Mouse (Mus musculus): ENCODE results near the gene B430306N03Rik. TPM values are rescaled to one million over a fixed set of nuclear protein-coding genes. Genes with fewer than 3 reads are reported as not detected.

Gene B430306N03Rik
- polyA plus RNA-seq, 1 experiment from 2014 or later: 0.22 TPM

DNA sequence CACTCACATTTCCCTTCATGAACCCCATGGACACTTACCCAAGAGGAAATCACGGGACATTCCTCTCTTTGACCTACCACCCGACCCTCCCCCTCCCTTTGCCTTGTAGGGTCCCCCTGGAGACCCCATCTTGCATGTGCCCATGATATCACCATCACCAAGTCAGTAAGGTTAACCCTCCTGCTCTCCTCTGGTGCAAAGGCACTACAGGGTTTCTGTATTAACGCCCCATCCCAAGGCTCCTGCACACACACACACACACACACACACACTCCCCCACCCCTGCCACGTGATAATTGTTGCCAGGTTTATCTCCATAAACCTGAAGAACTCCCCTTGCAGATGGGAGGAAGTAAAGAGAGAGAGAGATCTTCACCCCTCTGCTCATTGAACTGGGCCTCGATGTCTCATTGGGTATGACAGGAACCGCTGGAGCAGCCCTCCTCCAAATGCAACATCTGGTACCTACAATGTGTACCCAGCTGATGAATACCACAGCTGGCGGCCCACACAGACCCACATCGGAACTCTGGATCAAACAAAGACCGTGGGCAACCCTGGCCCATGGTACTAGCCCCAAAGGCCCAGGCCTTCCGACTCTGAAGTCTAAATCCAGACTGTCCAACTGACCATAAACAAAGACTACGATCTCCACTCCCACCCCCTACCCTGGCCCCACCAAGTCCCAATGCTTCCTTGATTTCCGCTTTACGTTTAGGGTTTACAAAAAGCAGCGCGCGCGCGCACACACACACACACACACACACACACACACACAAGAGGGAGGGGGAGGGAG is 34.8 kb upstream of the B430306N03Rik start:
- Histone ChIP-seq H3K4me2 (replicated peaks; ENCODE audit: low read depth) (peak overlapping the region; percentile 54), H3K4me3 (ENCODE audit: low read depth, low read length) (peak overlapping the region; percentile 11; the same call in 1 of the 2 replicates), H3K27ac (ENCODE audit: low read depth, low read length) (no peak overlapping the region), H3K36me3 (ENCODE audit: control insufficient read depth, insufficient read depth) (no peaks in the 10 kb centered on the region), H3K9ac (ENCODE audit: low read depth, low read length) (no peak overlapping the region), H3K4me1 (replicated peaks; ENCODE audit: control insufficient read depth, insufficient read depth, low read length) (0 out of 2 replicates have a peak, but pooled peaks cover 3% of the 10 kb centered on the region), H3K27me3 (replicated peaks; ENCODE audit: control insufficient read depth, insufficient read depth, low read length) (no peaks in the 10 kb centered on the region), H3K9me3 (ENCODE audit: control insufficient read depth) (no peaks in the 10 kb centered on the region)
- 24% methylated on average over 18 of the region's 18 CpGs for WGBS
- ATAC-seq: no peak
- no peak for TF ChIP-seq CTCF (IDR thresholded peaks at IDR 0.05; ENCODE audit: low read depth)

DNA sequence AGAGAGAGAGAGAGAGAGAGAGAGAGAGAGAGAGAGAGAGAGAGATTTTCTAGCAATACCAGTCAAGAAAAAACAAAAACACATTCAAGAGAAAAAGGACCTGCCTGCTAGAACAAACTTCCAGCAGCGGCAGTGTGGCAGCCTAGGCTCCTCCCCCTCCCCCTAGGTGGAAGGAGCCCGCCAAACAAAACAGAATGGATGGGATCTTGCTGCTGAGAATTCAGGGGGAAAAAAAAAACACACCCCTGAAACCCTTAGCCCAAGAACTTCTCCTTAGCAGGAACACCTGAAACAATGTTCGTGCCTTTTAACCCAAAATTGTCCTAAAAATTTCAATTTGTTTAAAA is 34.2 kb upstream of the B430306N03Rik start:
- no peaks in the 10 kb centered on the region for H3K9me3 ChIP-seq (ENCODE audit: control insufficient read depth)
- H3K4me3 ChIP-seq (ENCODE audit: low read depth, low read length): peak overlapping the region; percentile 11; the same call in 1 of the 2 replicates
- 0 out of 2 replicates have a peak, but pooled peaks cover 3% of the 10 kb centered on the region for H3K4me1 ChIP-seq (replicated peaks; ENCODE audit: control insufficient read depth, insufficient read depth, low read length)
- no peak for TF ChIP-seq CTCF (IDR thresholded peaks at IDR 0.05; ENCODE audit: low read depth)
- no peaks in the 10 kb centered on the region for H3K27me3 ChIP-seq (replicated peaks; ENCODE audit: control insufficient read depth, insufficient read depth, low read length)
- 12% methylated on average over 3 of the region's 3 CpGs for WGBS
- H3K9ac ChIP-seq (ENCODE audit: low read depth, low read length): no peak overlapping the region
- H3K36me3 ChIP-seq (ENCODE audit: control insufficient read depth, insufficient read depth): no peaks in the 10 kb centered on the region
- peak overlapping the region; percentile 54 for H3K4me2 ChIP-seq (replicated peaks; ENCODE audit: low read depth)
- no peak for ATAC-seq
- H3K27ac ChIP-seq (ENCODE audit: low read depth, low read length): no peak overlapping the region

DNA sequence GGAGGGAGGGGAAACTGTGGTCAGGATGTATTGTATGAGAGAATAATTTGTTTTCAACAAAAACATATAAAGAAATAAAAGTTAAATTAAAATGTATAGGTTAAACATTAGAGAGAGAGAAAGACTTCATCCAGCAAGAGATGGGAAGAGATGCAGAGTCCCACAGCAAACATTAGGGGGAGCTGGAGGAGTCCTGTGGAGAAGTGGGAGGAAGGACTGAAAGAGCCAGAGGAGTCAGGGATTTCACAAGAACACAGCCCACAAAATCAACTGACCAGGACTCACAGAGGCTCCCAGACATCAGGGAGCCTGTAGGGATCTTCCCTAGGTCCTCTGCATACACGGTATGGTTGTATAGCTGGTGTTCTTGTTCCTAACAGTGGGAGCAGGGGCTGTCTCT is 29.2 kb upstream of the B430306N03Rik start:
- no peaks in the 10 kb centered on the region for H3K36me3 ChIP-seq (ENCODE audit: control insufficient read depth, insufficient read depth)
- no peak for ATAC-seq
- no peaks in the 10 kb centered on the region for H3K9me3 ChIP-seq (ENCODE audit: control insufficient read depth)
- H3K4me1 ChIP-seq (replicated peaks; ENCODE audit: control insufficient read depth, insufficient read depth, low read length): no peaks in the 10 kb centered on the region
- H3K4me2 ChIP-seq (replicated peaks; ENCODE audit: low read depth): no peak overlapping the region
- WGBS: 44% methylated on average over 1 of the region's 1 CpGs
- H3K27me3 ChIP-seq (replicated peaks; ENCODE audit: control insufficient read depth, insufficient read depth, low read length): no peaks in the 10 kb centered on the region
- TF ChIP-seq CTCF (IDR thresholded peaks at IDR 0.05; ENCODE audit: low read depth): peak; percentile 53
- H3K4me3 ChIP-seq (ENCODE audit: low read depth, low read length): no peak overlapping the region
- no peak overlapping the region for H3K27ac ChIP-seq (ENCODE audit: low read depth, low read length)
- H3K9ac ChIP-seq (ENCODE audit: low read depth, low read length): no peak overlapping the region

DNA sequence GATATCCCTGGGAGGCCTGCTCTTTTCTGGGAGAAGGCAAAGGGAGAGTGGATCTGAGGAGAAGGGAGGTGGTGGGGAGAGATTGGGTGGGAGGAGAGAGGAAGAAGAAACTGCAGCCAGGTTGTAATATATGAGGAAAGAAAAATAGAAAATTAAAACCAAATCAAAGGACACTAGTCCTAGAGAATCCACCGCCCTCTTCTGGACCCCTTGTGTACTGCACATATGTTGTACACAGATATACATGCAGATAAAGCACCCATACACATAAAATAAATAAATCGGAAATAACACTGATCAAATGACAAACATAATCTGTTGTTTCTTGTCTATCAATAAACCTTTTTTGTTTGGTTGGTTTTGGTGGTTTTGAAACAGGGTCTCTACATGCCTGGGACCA is 28.7 kb upstream of the B430306N03Rik start:
- TF ChIP-seq CTCF (IDR thresholded peaks at IDR 0.05; ENCODE audit: low read depth): peak; percentile 50
- no peak overlapping the region for H3K4me3 ChIP-seq (ENCODE audit: low read depth, low read length)
- 76% methylated on average over 2 of the region's 2 CpGs for WGBS
- no peaks in the 10 kb centered on the region for H3K36me3 ChIP-seq (ENCODE audit: control insufficient read depth, insufficient read depth)
- no peak for ATAC-seq
- no peaks in the 10 kb centered on the region for H3K9me3 ChIP-seq (ENCODE audit: control insufficient read depth)
- H3K9ac ChIP-seq (ENCODE audit: low read depth, low read length): no peak overlapping the region
- H3K27ac ChIP-seq (ENCODE audit: low read depth, low read length): no peak overlapping the region
- H3K4me2 ChIP-seq (replicated peaks; ENCODE audit: low read depth): no peak overlapping the region
- H3K27me3 ChIP-seq (replicated peaks; ENCODE audit: control insufficient read depth, insufficient read depth, low read length): no peaks in the 10 kb centered on the region
- no peaks in the 10 kb centered on the region for H3K4me1 ChIP-seq (replicated peaks; ENCODE audit: control insufficient read depth, insufficient read depth, low read length)

DNA sequence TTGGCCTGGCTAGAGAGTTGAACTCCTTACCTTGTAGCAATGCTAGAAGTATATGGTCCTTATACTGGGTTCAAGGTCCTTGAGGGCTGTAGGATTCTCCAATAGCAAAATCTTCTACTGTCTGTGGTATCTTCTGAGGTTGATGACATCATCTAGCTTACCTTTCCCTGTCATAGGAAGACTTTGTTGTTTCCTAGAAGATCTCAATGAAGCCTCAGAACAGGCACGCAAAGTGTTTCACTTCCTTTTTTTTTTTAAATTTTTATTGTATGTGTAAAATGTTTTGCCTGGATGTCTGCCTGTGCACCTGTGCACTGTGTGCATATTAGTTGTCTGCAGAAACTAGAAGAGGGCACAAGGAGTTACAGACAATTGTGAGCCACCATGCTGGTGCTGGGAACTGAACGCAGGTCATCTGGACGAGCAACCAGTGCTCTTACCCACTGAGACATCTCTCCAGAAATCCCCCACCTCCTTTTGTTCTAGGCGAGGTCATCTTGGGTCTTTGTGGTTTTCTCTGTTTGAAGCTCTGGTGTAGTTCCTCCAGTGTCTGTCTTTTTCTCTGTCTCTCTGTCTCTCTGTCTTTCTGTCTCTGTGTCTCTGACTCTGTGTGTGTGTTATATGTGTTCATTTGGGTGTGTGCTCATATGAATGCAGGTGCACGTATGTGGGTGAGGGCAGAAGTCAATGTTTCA is 22.3 kb upstream of the B430306N03Rik start:
- H3K9me3 ChIP-seq (ENCODE audit: control insufficient read depth): no peaks in the 10 kb centered on the region
- no peaks in the 10 kb centered on the region for H3K4me1 ChIP-seq (replicated peaks; ENCODE audit: control insufficient read depth, insufficient read depth, low read length)
- H3K4me2 ChIP-seq (replicated peaks; ENCODE audit: low read depth): no peak overlapping the region
- no peaks in the 10 kb centered on the region for H3K36me3 ChIP-seq (ENCODE audit: control insufficient read depth, insufficient read depth)
- no peak overlapping the region for H3K9ac ChIP-seq (ENCODE audit: low read depth, low read length)
- ATAC-seq: no peak
- no peak for TF ChIP-seq CTCF (IDR thresholded peaks at IDR 0.05; ENCODE audit: low read depth)
- WGBS: 81% methylated on average over 5 of the region's 5 CpGs
- H3K27ac ChIP-seq (ENCODE audit: low read depth, low read length): no peak overlapping the region
- H3K27me3 ChIP-seq (replicated peaks; ENCODE audit: control insufficient read depth, insufficient read depth, low read length): no peaks in the 10 kb centered on the region
- no peak overlapping the region for H3K4me3 ChIP-seq (ENCODE audit: low read depth, low read length)

DNA sequence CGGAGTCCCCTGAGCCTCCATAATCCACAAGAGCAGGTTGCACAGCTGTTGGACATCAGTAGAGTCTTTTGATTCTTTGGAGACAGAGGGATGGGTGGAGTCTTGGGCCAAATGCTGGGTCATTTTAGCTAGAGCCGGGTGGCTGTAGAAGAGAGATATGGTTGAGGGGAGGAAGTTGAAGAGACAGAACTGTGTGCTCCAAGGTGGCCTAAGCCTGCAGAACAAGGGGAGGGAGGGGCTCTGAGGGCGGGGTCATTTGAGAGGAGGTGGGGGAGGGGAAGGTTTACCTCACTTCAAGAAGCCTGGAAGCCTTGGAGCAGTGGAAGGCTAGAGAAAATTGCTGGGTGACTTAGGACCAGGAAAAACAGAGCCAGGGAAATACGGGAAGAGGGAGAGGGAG is 16.7 kb upstream of the B430306N03Rik start, which contains the start of gene Treml2:
TSS of gene Treml2 (plus strand) at position 296 of the 400 bp plus-strand sequence.
- no peak within 1 kb of the TSS for H3K27ac ChIP-seq (ENCODE audit: low read depth, low read length)
- no peak within 1 kb of the TSS for H3K4me3 ChIP-seq (ENCODE audit: low read depth, low read length)
- H3K4me2 ChIP-seq (replicated peaks; ENCODE audit: low read depth): 0 out of 2 replicates have a peak within 1 kb of the TSS, but pooled peaks have one; percentile 17
- no peaks in the 10 kb centered on the region for H3K4me1 ChIP-seq (replicated peaks; ENCODE audit: control insufficient read depth, insufficient read depth, low read length)
- H3K27me3 ChIP-seq (replicated peaks; ENCODE audit: control insufficient read depth, insufficient read depth, low read length): no peaks in the 10 kb centered on the region
- no peak for ATAC-seq
- H3K9ac ChIP-seq (ENCODE audit: low read depth, low read length): no peak within 1 kb of the TSS
- H3K36me3 ChIP-seq (ENCODE audit: control insufficient read depth, insufficient read depth): no peaks in the 10 kb centered on the region
- no peak for TF ChIP-seq CTCF (IDR thresholded peaks at IDR 0.05; ENCODE audit: low read depth)
- WGBS: 29% methylated on average over 3 of the region's 4 CpGs
- H3K9me3 ChIP-seq (ENCODE audit: control insufficient read depth): no peaks in the 10 kb centered on the region

All from intestine, postnatal 0 days (tissue).